Mouse (Mus musculus): ENCODE results near the gene Krt25. TPM values are rescaled to one million over a fixed set of nuclear protein-coding genes. Genes with fewer than 3 reads are reported as not detected.

The Krt25 gene
- total RNA-seq (2021) = not detected
- long read RNA-seq, experiment 1 = 0 reads
- long read RNA-seq, experiment 2 = 0 reads

GRCm38 (mm10) chr11:99322851-99323250 lies at the start of gene Krt25:
TSS of gene Krt25 (minus strand) at chr11:99322951.
- DNase-seq = no peak

DNA sequence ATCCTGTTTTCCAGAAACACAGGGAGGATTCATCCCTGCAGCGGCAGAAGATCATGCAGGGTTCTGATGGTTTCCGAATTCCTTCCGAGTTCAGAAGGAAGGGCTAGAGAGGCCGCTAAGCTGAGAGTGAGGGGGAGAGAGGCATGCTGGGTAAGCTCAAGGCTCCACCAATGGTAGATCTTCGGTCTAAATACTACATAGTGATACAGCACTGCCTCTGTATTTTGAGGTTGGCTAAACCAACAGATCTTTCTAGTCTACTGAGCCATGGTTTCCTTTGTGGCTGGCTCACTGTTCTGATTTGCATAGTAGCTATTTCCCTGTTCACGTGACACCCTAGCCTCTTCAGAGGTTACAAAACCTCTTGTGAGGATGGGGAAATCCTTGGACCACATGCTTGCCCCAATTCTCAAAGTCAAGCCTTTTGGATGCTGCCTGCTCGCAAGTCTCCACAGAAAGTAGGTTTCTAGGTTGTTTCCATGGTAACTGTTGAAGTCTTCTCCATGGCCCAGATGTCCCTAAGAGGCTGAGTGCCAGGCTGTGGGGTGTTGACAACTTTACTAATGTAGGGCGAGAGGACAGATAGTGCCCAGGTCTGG lies 47.2 kb upstream of the Krt25 start:
- no peak for DNase-seq

- DNase-seq = peak in 1 of 2 experiments; percentile 28
Measured at GRCm38 (mm10) chr11:99369229-99369628, 46.5 kb upstream of the Krt25 start.

DNA sequence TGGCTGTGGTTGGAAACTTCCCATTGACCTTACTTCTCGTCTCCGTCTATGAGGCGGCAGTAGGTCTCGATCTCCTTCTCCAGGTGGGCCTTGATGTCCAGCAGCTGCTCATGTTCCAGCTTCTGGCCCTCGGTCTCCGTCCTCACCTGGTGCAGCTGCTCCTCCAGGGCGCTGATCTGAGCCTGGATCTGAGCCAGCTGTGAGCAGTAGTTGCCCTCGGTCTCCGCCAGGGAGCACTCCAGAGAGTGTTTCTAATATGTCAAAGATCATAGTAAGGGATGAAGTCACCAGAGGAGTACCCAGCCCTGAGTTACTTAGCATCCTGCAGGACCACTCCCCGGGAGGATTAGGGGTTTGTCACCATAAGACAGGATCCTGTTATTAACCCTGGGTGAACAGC lies 44.0 kb upstream of the Krt25 start:
- peak; percentile 9 to 35 for DNase-seq

- DNase-seq = peak in 1 of 2 experiments; percentile 26
Measured at GRCm38 (mm10) chr11:99364412-99364811, 41.7 kb upstream of the Krt25 start.

DNA sequence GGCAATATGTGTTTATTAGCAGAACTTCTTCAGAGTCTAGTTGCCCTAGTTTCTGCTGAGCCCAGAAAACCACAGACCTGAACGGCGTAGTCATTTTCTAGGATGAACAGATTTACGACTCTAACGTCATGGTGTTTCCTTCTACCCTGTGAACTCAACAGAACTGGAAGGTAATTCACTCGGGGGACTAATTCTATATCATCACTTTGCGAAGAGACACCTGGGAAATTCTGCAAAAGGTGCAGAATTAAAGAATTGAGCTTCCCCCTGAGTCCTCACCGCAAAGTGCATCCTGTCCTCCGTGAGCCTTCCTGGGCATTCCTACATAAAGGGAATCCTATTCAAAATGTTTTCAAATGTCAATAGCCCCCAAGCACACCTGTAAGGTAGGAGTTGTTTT lies 38.7 kb upstream of the Krt25 start:
- no peak for DNase-seq

DNA sequence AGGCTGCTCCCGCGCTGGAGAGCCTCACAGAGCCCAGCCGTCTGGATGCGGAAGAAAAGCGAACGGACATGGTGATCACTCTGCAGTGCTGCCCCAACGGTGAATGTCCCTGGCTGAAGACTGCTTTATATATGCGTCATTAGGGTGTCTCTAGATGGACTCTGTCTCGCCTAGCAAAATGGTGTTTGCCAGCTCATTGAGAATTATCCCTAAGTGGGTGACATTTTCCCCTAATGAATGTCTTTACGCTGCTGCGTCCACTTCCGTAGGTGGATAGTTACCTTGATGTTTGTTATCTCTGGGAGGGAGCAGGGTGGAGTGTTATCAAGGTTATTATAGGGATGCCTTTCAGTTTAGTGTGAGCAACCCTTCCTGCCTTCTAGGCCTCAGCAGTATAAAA lies 28.3 kb upstream of the Krt25 start, which contains the start of gene Krt27:
Gene Krt27, minus strand, starts transcription at position 101 of the 400 bp plus-strand sequence.
- no peak for DNase-seq

DNA sequence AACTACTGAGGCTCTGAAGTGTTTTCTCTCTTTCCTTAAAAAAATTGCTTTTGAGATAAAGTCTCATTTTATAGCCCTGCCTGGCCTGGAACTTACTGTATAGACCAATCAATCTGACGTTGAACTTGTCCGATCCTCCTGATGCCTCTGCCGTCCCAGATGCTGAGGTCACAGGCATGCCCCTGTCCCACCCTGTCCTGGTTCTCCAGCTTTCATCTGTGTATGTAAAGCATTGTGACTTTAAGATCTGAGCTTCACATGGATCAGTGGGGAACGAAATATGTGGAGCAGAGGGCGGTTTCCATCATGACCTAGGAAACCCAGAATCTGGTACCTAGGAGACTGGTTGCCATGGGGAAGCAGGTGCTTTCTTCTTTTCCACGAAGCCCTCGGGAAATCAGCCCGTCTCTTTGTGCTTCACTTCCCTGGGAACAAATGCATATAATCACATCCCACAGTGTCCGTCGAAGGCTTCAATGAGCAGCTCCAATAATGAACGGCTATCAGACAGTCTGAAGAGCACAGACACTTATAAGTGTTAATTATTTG lies 16.6 kb upstream of the Krt25 start:
- no peak for DNase-seq

DNA sequence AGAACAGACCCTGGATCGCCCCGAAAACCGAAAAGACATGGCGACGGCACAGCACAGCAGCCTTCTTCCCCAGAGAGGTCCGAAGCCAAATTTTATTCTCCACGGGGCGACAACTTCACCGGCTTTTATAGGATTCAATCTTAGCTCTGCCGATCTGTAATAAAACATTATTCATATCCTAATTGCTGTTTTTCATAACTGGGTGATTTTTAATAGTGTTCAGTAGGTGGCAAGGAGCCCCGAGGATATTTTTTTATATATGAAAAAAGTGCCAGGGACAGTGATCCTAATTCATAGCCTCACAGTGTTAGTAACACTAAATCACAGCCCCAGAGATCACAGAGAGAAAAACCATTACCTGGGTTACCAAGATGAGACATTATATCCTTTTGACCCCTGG lies 15.1 kb upstream of the Krt25 start, which contains the start of gene Krt26:
Gene Krt26, minus strand, starts transcription at position 101 of the 400 bp plus-strand sequence.
- DNase-seq = no peak

GRCm38 (mm10) chr11:99333426-99333825 lies 10.7 kb upstream of the Krt25 start:
- no peak for DNase-seq

DNA sequence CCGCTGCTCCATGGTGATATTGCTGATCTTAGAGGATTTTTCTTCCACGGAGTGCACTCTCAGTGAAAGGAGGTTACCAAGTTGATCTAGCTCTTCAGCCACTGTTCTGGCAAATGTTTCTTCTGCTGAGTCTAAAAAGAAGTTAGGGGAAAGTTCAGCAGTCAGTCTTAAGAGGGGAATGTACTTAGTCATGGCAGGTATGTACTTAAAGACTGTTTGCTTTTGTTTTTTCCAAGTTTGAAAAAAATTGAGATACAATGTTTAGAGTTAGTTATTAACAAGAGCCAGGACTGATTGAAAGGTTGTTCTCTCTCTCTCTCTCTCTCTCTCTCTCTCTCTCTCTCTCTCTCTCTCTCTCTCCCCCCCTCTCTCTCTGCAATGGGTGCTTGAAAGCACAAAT lies 6.9 kb upstream of the Krt25 start:
- no peak for DNase-seq

GRCm38 (mm10) chr11:99321094-99321493 lies 1.7 kb downstream of the Krt25 start:
- DNase-seq = no peak

GRCm38 (mm10) chr11:99319127-99319526 lies 3.6 kb downstream of the Krt25 start:
- no peak for DNase-seq

DNA sequence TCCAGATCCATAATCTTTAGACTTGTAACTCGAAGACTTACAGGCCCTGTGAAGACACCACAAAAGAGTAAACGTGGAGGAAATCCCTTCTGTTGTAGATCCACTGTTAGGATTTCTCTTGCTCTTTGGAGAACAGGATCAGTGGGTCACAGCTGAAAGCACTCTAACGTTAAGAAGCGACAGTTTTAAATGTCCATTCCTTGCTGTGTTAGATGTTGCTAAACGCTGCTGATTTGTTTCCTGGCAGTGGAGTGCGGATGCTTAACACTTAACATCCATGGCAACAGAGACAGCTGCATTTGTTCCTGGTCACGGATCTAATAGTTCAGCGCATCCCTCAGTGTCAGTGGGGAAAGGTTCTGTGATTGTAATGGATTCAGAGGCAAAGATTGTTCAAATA lies 6.2 kb downstream of the Krt25 start:
- no peak for DNase-seq

DNA sequence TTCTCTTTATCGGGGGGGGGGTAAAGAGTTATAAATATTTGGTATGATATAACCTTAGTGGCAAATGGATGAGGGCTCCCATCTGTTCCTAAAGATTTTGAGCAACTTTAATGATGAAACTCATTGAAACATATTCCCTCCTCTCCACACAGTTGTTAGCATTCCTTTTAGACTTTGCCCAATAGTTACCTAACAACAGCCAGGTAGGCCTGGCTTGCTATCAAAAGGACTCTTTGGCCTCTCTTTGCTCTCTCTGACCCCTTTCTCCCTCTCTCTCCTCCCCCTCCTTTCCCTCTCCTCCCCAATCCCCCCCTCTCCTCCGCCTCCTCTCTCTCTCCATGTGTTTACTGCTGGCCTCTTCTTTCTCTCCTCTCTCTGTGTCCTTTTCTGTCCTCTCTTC lies 8.2 kb downstream of the Krt25 start:
- no peak for DNase-seq

GRCm38 (mm10) chr11:99310882-99311281 lies 11.9 kb downstream of the Krt25 start:
- no peak for DNase-seq

DNA sequence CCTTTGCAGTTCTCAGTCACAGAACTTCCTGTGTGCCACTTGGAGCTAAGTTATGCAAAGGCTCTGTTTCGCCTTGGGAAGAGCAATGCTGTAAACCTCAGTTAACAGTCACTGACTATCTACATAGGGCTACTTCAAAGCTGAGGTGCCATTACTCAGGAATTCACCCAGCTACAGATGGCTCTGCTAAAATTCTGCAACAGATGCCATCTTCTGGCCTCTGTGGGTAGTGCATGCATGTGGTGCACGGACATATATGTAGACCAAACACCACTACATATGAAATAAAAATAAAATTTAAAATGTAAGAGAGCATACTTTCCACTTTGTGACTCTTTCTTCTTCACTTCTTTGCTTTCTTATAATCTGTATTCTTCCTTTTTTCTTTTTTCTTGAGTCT lies 15.2 kb downstream of the Krt25 start:
- peak; percentile 58 to 65 for DNase-seq

- no peak for DNase-seq
Measured at GRCm38 (mm10) chr11:99295039-99295438, 27.7 kb downstream of the Krt25 start.

- peak; percentile 31 to 53 for DNase-seq
Measured at GRCm38 (mm10) chr11:99292846-99293245, 29.9 kb downstream of the Krt25 start.

DNA sequence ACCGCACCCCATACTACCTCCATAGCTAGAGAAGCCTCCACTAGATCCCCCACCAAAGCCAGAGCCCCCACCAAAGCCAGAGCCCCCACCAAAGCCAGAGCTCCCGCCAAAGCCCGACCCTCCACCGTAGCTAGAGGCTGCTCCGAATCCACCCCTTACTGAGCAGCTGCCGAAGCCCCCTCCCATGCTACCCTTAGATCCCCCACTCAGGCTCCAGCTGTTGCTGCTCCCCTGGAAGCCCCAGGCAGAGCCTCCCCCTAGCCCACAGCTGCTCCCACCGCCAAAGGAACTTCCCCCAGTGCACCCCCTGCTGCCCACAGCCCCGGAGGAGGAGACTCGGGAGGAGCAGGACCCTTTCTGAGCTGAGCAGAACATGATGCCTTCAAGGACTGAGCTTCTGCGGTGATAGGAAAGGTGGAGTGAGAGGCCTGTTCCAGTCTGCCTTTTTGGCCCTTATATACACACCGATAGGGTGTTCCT lies 37.9 kb downstream of the Krt25 start, which contains the start of gene Krt24:
Gene Krt24, minus strand, starts transcription at position 430 of the 480 bp plus-strand sequence.
- no peak for DNase-seq

DNA sequence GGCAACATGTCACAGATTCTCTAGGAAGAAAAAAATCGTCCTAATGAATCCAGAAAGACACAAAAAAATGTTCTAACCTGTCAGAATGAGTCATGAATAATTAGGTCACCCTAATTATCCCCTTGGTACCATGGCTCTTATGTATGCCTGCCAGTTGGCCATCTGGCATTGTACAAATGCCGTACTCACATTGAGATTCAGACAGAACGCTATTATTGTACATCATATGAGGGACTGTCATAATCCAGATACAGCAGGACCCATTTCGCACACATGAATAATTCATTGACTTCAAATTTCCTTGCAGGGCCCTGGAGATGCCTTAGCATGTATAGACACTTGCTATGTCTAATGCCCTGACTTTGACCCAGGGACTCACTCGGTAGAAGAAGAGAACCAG lies 38.7 kb downstream of the Krt25 start:
- DNase-seq = no peak

- DNase-seq = no peak
Measured at GRCm38 (mm10) chr11:99283334-99283733, 39.4 kb downstream of the Krt25 start.

GRCm38 (mm10) chr11:99281116-99281515 lies 41.6 kb downstream of the Krt25 start:
- DNase-seq = no peak

GRCm38 (mm10) chr11:99279986-99280385 lies 42.8 kb downstream of the Krt25 start:
- no peak for DNase-seq

Data from adrenal gland, postnatal 36 days (tissue).